Mouse (Mus musculus) cerebellum, postnatal 36 days (tissue): ENCODE measurements at regions not wholly inside any gene's neighbourhood (a gene's known extent, or its start where the extent isn't known, plus 50 kb on each side); places are given as distances from the start of the nearest gene placed in this dataset.

Experiments
- DNase-seq, 2 experiments: peaks; one replicate each; pipeline ENCODE4 v3.0.0; 2021 to 2022; ENCODE audit warnings: mixed read lengths in 2 of 2

GRCm38 (mm10) chr11:19838932-19839331 lies 85.2 kb upstream of the Spred2 start:
- no peak for DNase-seq

- no peak for DNase-seq
Measured at GRCm38 (mm10) chr11:19843084-19843483, 81.1 kb upstream of the Spred2 start.

- no peak for DNase-seq
Measured at GRCm38 (mm10) chr11:19847910-19848309, 76.3 kb upstream of the Spred2 start.

- no peak for DNase-seq
Measured at GRCm38 (mm10) chr11:19848412-19848811, 75.8 kb upstream of the Spred2 start.

DNA sequence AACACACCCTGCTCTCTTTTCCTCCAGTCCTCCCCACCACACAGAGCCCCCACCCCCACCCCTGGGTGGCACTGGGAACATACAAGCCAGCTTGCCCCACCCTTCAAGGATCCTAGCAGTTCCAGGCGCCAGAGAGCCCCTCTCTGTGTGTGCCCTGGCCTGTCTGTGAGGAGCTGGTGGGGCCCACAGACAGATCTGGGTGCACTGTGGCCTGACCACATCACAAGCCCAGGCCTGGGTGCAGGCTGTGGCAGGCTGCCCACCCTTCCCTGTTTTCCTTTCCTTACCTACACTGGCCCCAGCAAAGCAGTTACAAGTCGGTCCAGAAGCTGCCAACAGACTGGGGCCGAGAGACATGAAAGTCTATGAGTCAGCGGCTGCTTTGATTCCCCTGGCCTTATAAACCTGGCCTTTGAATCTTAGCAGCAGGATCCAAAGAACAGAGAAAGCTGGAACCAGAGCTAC lies 74.8 kb upstream of the Spred2 start:
- no peak for DNase-seq

DNA sequence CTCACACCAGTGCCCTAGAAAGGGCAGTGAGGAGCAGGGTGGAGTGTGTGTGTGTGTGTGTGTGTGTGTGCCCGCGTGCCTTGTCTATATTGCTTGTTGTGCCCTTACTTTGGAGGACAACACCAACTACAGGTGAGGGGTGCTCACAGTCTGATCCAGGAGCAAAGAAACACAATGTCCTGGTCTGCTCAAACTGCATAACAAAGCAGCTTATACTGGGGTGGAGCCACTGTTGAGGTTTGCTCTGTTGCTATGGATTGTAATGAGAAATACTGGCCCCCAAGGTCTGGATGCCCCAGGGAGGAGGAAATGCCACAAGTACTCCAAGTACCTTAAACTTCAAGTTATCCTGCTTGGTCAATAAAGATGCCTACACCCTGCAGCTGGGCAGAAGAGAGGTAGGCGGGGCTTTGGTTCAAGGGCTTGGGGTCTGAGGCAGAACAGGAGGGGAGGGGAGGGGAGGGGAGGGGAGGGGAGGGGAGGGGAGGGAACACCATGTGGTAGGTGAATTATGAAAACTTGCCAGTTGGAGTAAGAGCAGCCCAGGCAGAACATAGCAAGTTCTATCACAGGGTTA lies 74.2 kb upstream of the Spred2 start:
- no peak for DNase-seq

DNA sequence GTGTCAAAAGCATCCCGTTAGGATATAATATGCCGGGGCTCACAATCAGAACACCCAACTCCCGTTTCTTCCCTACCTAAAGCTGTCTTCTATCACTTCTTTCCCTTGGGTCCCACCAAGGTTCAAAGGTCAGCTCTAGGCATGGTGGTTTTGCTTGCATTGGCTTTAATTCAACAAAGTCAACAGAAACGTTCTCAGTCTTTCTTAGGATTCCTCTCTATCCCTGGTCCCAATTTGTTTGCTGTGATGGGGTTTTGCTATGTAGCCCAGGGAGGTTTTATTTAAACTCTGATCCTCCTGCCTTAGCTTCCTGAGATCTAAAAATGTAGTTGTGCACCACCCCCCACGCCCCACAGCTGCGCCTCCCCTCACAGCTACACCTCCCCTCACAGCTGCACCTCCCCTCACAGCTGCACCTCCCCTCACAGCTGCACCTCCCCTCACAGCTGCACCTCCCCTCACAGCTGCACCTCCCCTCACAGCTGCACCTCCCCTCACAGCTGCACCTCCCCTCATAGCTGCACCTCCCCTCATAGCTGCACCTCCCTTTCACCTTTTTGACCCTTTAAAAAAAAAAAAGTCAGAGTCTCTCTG lies 73.1 kb upstream of the Spred2 start:
- no peak for DNase-seq

- DNase-seq, result no peak
Measured at GRCm38 (mm10) chr11:19861596-19861995, 62.6 kb upstream of the Spred2 start.

- no peak for DNase-seq
Measured at GRCm38 (mm10) chr11:19863327-19863726, 60.8 kb upstream of the Spred2 start.

DNA sequence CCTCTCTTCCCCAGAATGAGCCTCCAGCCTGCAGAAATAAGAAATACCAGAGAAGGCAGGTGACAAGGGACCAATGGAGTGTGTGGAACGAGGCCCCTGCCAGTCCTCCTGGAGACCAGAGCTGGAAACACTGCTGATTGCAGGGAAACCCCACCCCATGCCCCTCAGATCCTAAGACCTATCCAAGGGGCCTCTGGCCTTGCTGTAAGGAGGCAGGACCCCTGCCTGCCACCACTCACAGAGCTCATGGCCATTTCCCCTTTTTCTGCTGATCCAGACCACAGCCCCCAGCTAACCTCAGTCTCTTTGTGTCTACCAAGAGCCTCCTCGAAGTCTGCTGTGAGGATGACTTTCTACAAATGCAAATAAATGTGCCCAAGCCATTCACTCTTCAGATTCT lies 57.9 kb upstream of the Spred2 start:
- no peak for DNase-seq

- no peak for DNase-seq
Measured at GRCm38 (mm10) chr11:19869671-19870070, 54.5 kb upstream of the Spred2 start.

- DNase-seq, result no peak
Measured at GRCm38 (mm10) chr11:19870136-19870535, 54.0 kb upstream of the Spred2 start.

- DNase-seq, result no peak
Measured at GRCm38 (mm10) chr11:19873796-19874195, 50.4 kb upstream of the Spred2 start.
